Mouse (Mus musculus): Measurements from ENCODE around the gene Cacna2d2.
"Not testable (repeated sequence)": the region's sequence is repeated elsewhere in the genome, so short reads cannot be mapped to it uniquely, and the experiment has no call there.

Cacna2d2 gene

DNA sequence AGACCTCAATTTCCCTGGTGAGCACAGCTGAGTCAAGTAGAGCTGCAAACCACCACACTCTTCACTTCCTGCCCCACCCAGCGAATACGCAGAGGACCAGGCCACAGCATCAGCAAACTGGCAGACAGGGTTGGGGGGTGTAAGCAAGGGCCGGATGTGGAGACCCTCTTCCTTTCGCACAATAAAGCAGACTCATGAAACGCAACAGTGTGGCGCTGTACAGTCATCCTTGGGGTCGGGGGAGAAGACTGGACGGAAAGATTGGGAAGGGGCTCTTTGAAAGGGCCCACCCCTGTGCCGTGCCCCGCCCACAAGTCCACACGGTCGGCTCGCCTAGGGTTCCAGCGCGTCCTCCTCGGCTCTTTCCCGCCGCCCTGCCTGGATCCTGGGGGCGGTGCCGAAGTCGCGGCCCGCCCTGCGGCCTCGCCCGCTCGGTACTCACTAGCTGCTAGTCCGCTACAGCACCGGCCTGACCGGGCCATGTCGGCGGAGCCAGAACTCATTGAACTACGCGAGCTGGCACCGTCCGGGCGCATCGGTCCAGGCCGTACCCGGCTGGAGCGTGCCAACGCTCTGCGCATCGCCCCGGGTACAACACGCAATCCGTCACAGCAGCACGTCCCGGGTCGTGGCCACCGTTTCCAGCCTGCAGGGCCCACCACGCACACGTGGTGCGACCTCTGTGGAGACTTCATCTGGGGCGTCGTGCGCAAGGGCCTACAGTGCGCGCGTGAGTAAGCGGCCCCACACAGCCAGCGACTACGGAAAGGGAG is 151.9 kb downstream of the Cacna2d2 start, which contains the start of gene Rassf1:
TSS of gene Rassf1 (plus strand) at position 439 of the 773 bp plus-strand sequence.
- peak; percentile 82 to 88 for DNase-seq (ENCODE audit: inconsistent age in 2 of 2, low spot score in 1 of 2)

GRCm38 (mm10) chr9:107551890-107552355 is 152.5 kb downstream of the Cacna2d2 start:
- DNase-seq (ENCODE audit: inconsistent age in 2 of 2, low spot score in 1 of 2): no peak

DNA sequence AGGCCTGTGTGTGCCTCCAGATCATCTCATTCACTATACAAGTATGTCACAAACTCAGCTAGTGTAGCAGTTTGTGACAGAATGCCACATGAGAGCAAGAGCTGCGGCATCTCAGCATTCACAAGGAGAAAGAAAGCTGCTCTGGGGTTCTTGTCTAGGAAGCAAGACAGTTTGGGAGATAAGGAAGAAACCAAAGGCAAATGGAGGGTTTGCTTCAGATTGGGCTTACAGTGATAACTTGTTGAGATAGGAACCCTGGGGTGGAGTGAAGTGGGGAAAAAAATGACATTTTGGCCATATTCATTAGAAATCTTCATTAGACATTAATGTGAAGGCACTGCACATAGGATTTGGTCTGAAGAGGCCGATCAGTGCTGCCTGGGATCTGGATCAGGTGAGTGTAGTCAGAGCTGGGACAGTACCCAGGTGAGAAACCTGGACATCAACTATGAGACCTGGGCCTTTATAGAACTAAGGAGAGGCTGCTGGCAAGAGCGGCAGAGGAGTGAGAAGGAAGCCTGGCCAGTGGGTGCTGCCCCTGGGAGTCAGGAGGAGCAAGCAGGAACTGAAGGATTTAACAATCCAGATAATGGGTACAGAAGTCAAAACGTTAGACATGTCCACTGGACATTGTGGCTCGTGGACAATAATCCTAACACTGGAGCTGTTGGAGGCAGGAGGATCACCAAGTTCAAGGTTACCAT is 153.4 kb downstream of the Cacna2d2 start:
- DNase-seq (ENCODE audit: inconsistent age in 2 of 2, low spot score in 1 of 2): no peak

DNA sequence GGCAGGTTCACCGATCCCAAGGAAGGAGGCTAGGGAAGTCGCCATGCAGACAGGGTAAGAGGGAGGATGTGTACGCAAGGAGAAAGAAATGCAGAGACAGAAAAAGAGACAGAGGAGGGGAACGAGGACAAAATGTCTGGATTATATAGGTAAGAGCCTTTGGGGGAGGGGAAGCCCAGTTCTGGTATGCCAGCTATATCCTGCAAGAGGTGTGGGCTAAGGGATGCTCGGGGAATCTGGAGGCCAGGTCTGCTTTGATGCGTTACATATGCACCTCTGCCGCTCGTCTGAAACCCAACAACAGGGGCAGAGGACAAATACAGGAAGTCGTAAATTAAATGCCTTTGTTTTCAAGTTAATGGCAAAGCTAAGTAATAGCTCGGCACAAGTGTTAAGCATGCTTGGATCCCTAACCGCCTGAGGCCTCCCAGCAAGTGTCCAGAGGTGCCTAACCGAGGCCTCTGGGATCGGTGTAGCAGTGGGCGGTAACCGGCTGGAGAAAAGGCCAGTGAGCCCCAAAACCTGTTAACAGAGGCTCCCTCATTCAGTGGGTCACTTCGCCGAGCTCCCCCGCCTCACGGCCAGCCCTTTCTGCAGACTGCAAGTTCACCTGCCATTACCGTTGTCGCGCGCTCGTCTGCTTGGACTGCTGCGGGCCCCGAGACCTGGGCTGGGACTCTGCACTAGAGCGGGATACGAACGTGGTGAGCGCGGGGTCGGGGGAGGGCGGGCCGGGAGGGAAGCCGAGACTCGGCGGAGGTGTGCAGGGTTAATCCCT is 154.3 kb downstream of the Cacna2d2 start:
- peak; percentile 71 to 86 for DNase-seq (ENCODE audit: inconsistent age in 2 of 2, low spot score in 1 of 2)

DNA sequence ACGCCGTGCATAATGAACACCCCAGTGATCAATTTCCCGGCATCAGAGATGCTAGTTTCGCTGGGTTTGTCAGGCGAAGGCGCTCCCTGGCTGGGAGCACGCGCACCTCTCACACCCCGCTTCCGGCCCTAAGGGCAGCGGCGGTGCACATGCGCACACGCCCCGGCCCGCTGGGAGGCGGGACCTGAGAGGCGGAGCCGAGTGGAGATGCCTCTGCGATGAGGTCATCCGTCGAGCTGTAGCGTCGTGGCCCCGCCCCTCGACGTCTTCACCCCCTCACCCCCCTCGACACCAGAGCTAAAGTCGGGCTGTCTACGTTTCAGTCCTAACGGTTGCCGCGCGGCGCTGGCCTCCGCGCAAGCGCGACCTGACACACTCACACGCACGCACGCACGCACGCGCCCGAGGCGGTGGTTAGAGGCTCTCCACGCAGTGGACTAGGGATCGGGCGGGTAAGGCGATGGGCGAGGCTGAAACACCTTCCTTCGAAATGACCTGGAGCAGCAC is 155.0 kb downstream of the Cacna2d2 start:
- DNase-seq (ENCODE audit: inconsistent age in 2 of 2, low spot score in 1 of 2): peak; percentile 97 to 98

GRCm38 (mm10) chr9:107555031-107555457 is 155.6 kb downstream of the Cacna2d2 start:
- peak; percentile 74 to 90 for DNase-seq (ENCODE audit: inconsistent age in 2 of 2, low spot score in 1 of 2)

DNA sequence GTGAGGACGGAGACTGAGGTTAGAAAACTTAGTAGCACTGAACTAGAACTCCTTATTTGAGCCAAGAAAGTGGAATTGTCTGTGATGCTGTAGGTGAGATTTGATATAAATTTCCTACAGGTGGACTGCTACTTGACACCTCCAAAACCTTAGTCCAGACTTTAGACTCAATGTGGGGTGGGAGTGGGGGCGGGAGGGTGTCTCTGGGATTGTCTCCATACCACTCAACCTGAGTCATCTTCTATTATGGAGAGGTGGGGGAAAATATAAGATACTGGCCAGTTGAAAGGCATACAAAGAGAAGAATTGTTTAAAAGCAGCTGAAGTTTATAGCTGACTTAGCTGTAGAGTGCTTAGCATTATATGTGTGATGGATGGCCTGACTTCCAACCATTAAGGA is 156.3 kb downstream of the Cacna2d2 start:
- DNase-seq (ENCODE audit: inconsistent age in 2 of 2, low spot score in 1 of 2): no peak

DNA sequence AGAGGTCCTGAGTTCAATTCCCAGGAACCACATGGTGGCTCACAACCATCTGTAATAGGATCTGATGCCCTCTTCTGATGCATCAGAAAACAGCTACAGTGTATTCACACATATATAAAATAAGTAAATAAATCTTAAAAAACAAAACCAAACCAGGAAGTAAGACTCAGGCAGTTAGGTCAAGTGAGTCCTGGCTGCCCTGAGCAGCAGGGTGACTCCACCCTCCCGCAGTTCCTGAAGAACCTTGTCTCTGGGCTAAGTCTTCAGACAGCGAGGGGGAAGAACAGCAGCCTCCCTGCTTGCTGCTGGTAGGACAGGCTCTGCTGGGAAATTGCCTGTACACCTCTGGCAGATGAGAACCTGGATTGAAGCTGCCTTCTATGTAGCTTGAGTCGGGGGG is 156.9 kb downstream of the Cacna2d2 start:
- DNase-seq (ENCODE audit: inconsistent age in 2 of 2, low spot score in 1 of 2): no peak

DNA sequence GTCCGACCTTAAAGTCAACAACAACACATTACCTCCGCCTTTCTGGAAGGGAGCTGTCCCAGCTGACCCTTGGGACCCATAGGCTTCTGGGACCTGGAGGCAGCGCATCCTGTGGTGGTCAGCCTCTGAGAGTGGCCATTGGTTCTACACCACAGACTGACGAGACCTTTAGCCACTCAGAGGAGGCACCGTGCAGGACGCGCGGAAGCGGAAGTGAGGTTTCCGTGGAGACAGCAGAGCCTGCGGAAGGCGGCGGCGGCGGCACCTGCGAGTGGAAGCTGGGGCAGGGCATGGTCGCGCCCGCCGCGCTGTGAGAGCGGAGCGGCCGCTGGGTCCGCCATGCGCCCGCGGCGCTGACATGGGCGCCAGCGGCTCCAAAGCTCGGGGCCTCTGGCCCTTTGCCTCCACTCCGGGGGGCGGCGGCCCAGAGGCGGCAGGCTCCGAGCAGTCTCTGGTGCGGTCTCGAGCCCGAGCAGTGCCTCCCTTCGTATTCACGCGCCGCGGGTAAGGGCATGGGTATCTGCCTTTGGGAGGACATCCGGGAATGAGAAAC is 163.7 kb downstream of the Cacna2d2 start, which contains the start of gene Tusc2:
TSS of gene Tusc2 (plus strand) at position 227 of the 553 bp plus-strand sequence.
- DNase-seq (ENCODE audit: inconsistent age in 2 of 2, low spot score in 1 of 2): peak; percentile 96 to 98

DNA sequence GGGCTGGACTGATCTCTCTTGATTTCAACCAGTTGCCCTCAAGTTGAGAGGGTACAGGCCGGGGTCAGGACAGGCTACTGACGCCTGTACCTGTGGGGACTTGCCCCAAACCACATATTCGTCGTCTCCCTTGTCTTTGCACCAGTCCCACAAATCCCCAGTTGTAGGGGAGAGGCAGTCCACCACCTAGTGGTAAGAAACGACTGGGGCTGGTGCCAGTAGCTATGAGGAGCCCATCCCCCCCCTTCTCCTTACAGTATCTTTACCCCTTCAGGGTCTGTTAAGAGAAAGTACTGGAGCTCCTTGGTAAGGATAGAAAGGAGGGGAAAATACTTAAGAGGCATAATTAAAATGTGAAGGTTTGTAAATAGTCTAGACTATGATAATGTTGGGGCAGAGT is 166.1 kb downstream of the Cacna2d2 start:
- DNase-seq (ENCODE audit: inconsistent age in 2 of 2, low spot score in 1 of 2): not testable (repeated sequence)

DNA sequence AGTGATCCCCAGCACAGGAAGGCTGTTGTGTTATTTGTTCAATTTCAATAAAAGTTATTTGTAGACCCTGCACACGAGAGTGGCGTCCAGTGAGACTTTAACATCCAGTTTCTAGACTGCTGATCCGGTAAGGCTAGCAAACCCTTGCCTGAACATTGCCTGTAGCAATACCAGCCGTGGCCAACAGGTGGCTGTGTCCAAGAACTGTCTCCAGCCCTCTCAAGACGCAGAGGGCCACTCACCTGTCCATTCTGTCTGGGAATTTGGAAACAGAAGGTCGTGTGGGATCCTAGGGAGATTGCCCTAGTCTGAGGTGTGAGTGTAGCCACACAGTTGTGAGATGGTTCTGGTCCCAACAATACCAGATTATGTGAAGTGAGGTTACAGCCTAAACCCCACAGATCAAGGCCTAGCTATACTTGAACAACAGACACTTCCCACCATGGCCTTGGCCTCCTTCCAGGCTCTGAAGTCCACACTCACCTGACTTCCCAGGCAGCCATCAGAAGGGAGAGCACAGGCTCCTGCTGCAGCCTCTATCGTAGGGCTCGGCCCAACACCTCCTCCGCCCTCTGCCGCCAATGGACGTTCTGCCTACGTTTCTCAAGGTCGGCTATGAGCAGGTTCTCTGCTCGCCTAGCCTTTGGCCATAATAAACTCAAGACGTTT is 166.8 kb downstream of the Cacna2d2 start:
- DNase-seq (ENCODE audit: inconsistent age in 2 of 2, low spot score in 1 of 2): peak; percentile 84 to 95

DNA sequence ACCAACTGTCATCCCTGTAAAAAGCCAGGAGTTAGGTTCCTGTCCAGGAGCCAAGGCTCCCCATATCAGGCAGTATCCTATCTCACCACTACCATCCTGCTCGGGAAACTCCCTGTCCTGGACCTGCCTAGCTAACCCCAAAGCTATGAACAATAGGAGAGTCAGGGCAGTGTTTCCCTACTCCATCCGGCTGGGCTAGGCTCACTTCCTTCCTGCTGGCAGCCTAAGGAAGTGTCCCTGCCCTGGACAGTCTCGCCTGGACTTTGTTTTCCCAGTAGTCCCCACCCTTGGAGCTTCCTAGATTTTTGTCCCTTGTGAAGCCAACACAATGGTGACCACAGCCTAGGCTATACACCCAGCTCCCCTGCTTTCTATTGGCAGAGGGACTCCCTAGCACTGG is 167.4 kb downstream of the Cacna2d2 start:
- peak; percentile 66 to 76 for DNase-seq (ENCODE audit: inconsistent age in 2 of 2, low spot score in 1 of 2)

- peak; percentile 76 to 83 for DNase-seq (ENCODE audit: inconsistent age in 2 of 2, low spot score in 1 of 2)
These were observed 168.4 kb downstream of the Cacna2d2 start, which contains the start of gene Hyal2 for GRCm38 (mm10) chr9:107567702-107568319. TSS of gene Hyal2 (plus strand) at chr9:107567945.

GRCm38 (mm10) chr9:107568331-107569261 is 169.2 kb downstream of the Cacna2d2 start:
- DNase-seq (ENCODE audit: inconsistent age in 2 of 2, low spot score in 1 of 2): peak; percentile 89 to 96

DNA sequence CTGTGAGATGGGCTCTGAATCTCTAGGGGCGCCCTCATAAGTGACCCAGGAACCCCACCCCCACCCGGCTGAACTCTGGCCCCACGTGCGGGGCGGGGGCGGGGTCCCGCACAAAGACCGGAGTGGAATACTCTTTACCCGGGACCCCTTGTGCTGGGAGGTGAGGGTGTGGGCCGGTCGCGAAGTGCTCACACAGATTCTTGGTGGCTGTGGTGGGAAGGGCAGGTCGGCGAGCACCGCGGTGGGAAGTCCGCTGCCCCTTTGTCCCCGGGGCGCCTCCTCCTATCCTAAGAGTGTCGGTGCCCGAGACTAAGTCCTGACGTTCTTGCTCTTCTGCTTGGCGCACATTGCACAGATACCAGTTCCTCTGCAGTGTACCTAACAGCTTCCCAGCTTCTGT is 169.9 kb downstream of the Cacna2d2 start:
- no peak for DNase-seq (ENCODE audit: inconsistent age in 2 of 2, low spot score in 1 of 2)

GRCm38 (mm10) chr9:107570016-107570415 is 170.6 kb downstream of the Cacna2d2 start:
- DNase-seq (ENCODE audit: inconsistent age in 2 of 2, low spot score in 1 of 2): no peak

GRCm38 (mm10) chr9:107570845-107571244 is 171.4 kb downstream of the Cacna2d2 start:
- DNase-seq (ENCODE audit: inconsistent age in 2 of 2, low spot score in 1 of 2): no peak

- peak in 1 of 2 experiments; percentile 27 for DNase-seq (ENCODE audit: inconsistent age in 2 of 2, low spot score in 1 of 2)
These were observed 172.3 kb downstream of the Cacna2d2 start for GRCm38 (mm10) chr9:107571534-107572326.

Data from adrenal gland, adult (tissue).